Mouse (Mus musculus): ENCODE data around the gene Pparg.

Pparg gene

GRCm38 (mm10) chr6:115504915-115505314 is 144.2 kb downstream of the Pparg start:
- no peak for DNase-seq (ENCODE audit: low spot score in 2 of 2)

- no peak for DNase-seq (ENCODE audit: low spot score in 2 of 2)
These were observed 145.7 kb downstream of the Pparg start for GRCm38 (mm10) chr6:115506425-115506824.

- no peak for DNase-seq (ENCODE audit: low spot score in 2 of 2)
These were observed 150.7 kb downstream of the Pparg start for GRCm38 (mm10) chr6:115511447-115511846.

GRCm38 (mm10) chr6:115513207-115513606 is 152.5 kb downstream of the Pparg start:
- DNase-seq (ENCODE audit: low spot score in 2 of 2): no peak

GRCm38 (mm10) chr6:115517904-115518303 is 157.2 kb downstream of the Pparg start:
- DNase-seq (ENCODE audit: low spot score in 2 of 2): no peak

- no peak for DNase-seq (ENCODE audit: low spot score in 2 of 2)
These were observed 157.6 kb downstream of the Pparg start for GRCm38 (mm10) chr6:115518352-115518751.

- DNase-seq (ENCODE audit: low spot score in 2 of 2): peak in 1 of 2 experiments; percentile 26
These were observed 158.5 kb downstream of the Pparg start for GRCm38 (mm10) chr6:115519275-115519699.

- DNase-seq (ENCODE audit: low spot score in 2 of 2): no peak
These were observed 161.2 kb downstream of the Pparg start for GRCm38 (mm10) chr6:115521923-115522322.

GRCm38 (mm10) chr6:115522691-115523146 is 162.0 kb downstream of the Pparg start:
- DNase-seq (ENCODE audit: low spot score in 2 of 2): no peak

GRCm38 (mm10) chr6:115523201-115523600 is 162.4 kb downstream of the Pparg start:
- no peak for DNase-seq (ENCODE audit: low spot score in 2 of 2)

- no peak for DNase-seq (ENCODE audit: low spot score in 2 of 2)
These were observed 163.8 kb downstream of the Pparg start for GRCm38 (mm10) chr6:115524449-115524990.

- no peak for DNase-seq (ENCODE audit: low spot score in 2 of 2)
These were observed 166.7 kb downstream of the Pparg start for GRCm38 (mm10) chr6:115527418-115527817.

- no peak for DNase-seq (ENCODE audit: low spot score in 2 of 2)
These were observed 167.6 kb downstream of the Pparg start for GRCm38 (mm10) chr6:115528372-115528771.

GRCm38 (mm10) chr6:115534617-115535016 is 173.9 kb downstream of the Pparg start:
- DNase-seq (ENCODE audit: low spot score in 2 of 2): no peak

GRCm38 (mm10) chr6:115536169-115536568 is 175.4 kb downstream of the Pparg start:
- no peak for DNase-seq (ENCODE audit: low spot score in 2 of 2)

- DNase-seq (ENCODE audit: low spot score in 2 of 2): peak; percentile 48
These were observed 178.1 kb downstream of the Pparg start for GRCm38 (mm10) chr6:115538645-115539429.

All from spleen, postnatal 36 days (tissue).